Mouse (Mus musculus): ENCODE results near the gene Fanca.
A peak's percentile ranks its signal among the peaks of the same experiment; 100 is the strongest.
"Not testable (repeated sequence)": the region's sequence is repeated elsewhere in the genome, so short reads cannot be mapped to it uniquely, and the experiment has no call there.

Gene Fanca

GRCm38 (mm10) chr8:123271901-123272300 lies 46.5 kb downstream of the Fanca start:
- no peak for DNase-seq (ENCODE audit: low spot score in 2 of 2)

- no peak for DNase-seq (ENCODE audit: low spot score in 2 of 2)
Measured at GRCm38 (mm10) chr8:123271147-123271546, 47.2 kb downstream of the Fanca start.

- no peak for DNase-seq (ENCODE audit: low spot score in 2 of 2)
Measured at GRCm38 (mm10) chr8:123267926-123268656, 50.3 kb downstream of the Fanca start.

- not testable (repeated sequence) for DNase-seq (ENCODE audit: low spot score in 2 of 2)
Measured at GRCm38 (mm10) chr8:123257593-123257992, 60.8 kb downstream of the Fanca start.

- DNase-seq (ENCODE audit: low spot score in 2 of 2) = peak in 1 of 2 experiments; percentile 64
Measured at GRCm38 (mm10) chr8:123257114-123257513, 61.3 kb downstream of the Fanca start.

- no peak for DNase-seq (ENCODE audit: low spot score in 2 of 2)
Measured at GRCm38 (mm10) chr8:123255170-123255569, 63.2 kb downstream of the Fanca start.

- DNase-seq (ENCODE audit: low spot score in 2 of 2) = peak; percentile 84 to 92
Measured at GRCm38 (mm10) chr8:123254099-123254885, 64.1 kb downstream of the Fanca start, which contains the start of the genes Zfp276 and Vps9d1. Gene Zfp276, plus strand, starts transcription at chr8:123254195. Gene Vps9d1, minus strand, starts transcription at chr8:123254348.

GRCm38 (mm10) chr8:123253451-123254098 lies 64.8 kb downstream of the Fanca start:
- DNase-seq (ENCODE audit: low spot score in 2 of 2) = peak in 1 of 2 experiments; percentile 61

GRCm38 (mm10) chr8:123252925-123253324 lies 65.5 kb downstream of the Fanca start:
- no peak for DNase-seq (ENCODE audit: low spot score in 2 of 2)

GRCm38 (mm10) chr8:123250940-123251339 lies 67.4 kb downstream of the Fanca start:
- no peak for DNase-seq (ENCODE audit: low spot score in 2 of 2)

GRCm38 (mm10) chr8:123248596-123248995 lies 69.8 kb downstream of the Fanca start:
- no peak for DNase-seq (ENCODE audit: low spot score in 2 of 2)

GRCm38 (mm10) chr8:123247748-123248147 lies 70.6 kb downstream of the Fanca start:
- DNase-seq (ENCODE audit: low spot score in 2 of 2) = no peak

GRCm38 (mm10) chr8:123245543-123245942 lies 72.8 kb downstream of the Fanca start:
- no peak for DNase-seq (ENCODE audit: low spot score in 2 of 2)

- no peak for DNase-seq (ENCODE audit: low spot score in 2 of 2)
Measured at GRCm38 (mm10) chr8:123244382-123244781, 74.0 kb downstream of the Fanca start.

GRCm38 (mm10) chr8:123243053-123243452 lies 75.3 kb downstream of the Fanca start:
- DNase-seq (ENCODE audit: low spot score in 2 of 2) = no peak

- DNase-seq (ENCODE audit: low spot score in 2 of 2) = no peak
Measured at GRCm38 (mm10) chr8:123242107-123242923, 76.1 kb downstream of the Fanca start.

GRCm38 (mm10) chr8:123239398-123239797 lies 79.0 kb downstream of the Fanca start:
- DNase-seq (ENCODE audit: low spot score in 2 of 2) = no peak

- DNase-seq (ENCODE audit: low spot score in 2 of 2) = peak; percentile 92
Measured at GRCm38 (mm10) chr8:123235520-123236497, 82.6 kb downstream of the Fanca start, which contains the start of gene Spata2l. Gene Spata2l, minus strand, starts transcription at chr8:123236233.

- peak; percentile 88 to 93 for DNase-seq (ENCODE audit: low spot score in 2 of 2)
Measured at GRCm38 (mm10) chr8:123234918-123235519, 83.4 kb downstream of the Fanca start.

- no peak for DNase-seq (ENCODE audit: low spot score in 2 of 2)
Measured at GRCm38 (mm10) chr8:123233760-123234159, 84.6 kb downstream of the Fanca start.
